ENCODE assay signal across 8 mouse cellular contexts in genomic region chr3:65528614-65529470, GRCm38 (mm10). TPM values are rescaled to one million over a fixed set of nuclear protein-coding genes. Genes with fewer than 3 reads are reported as not detected.
DNase-seq lines count a peak whose midpoint lies in the region; ATAC-seq and TF ChIP-seq lines count a peak whose summit lies in the region.

No protein-coding gene starts in this region.

- TF ChIP-seq CTCF in MEL (IDR thresholded peaks at IDR 0.05 in 2 of 3, conservative IDR thresholded peaks at IDR 0.05 in 1 of 3; ENCODE audit: control insufficient read depth in 1 of 3, insufficient read depth in 1 of 3, low read depth in 2 of 3, low read length in 3 of 3, poor library complexity in 1 of 3, severe bottlenecking in 1 of 3) = peak in 2 of 3 experiments; percentile 43 to 59; a peak in 4 of 6 replicates
- peak; percentile 47; the same call in 1 of the 2 replicates for TF ChIP-seq CTCF in cerebellum, adult 2 months (IDR thresholded peaks at IDR 0.05; ENCODE audit: borderline replicate concordance, insufficient read depth, low read depth, low read length)
- peak; percentile 69 for TF ChIP-seq CTCF in olfactory bulb, adult 2 months (IDR thresholded peaks at IDR 0.05; ENCODE audit: insufficient read depth, low read depth, low read length)

- peak; percentile 65 for DNase-seq in MEL (ENCODE audit: low read depth, low spot score)
- peak; percentile 71 to 77 for DNase-seq in cerebellum, adult 2 months
- DNase-seq in frontal cortex, adult 2 months (ENCODE audit: extremely low spot score in 1 of 2, low spot score in 1 of 2) = peak; percentile 9 to 31
- DNase-seq in hindbrain, embryonic 10.5 days (ENCODE audit: low spot score) = peak; percentile 82
- DNase-seq in layer of hippocampus, adult 9-10 months (ENCODE audit: low spot score) = peak; percentile 20
- peak; percentile 81 for DNase-seq in testis, postnatal 14 days (ENCODE audit: low spot score)

- H3K4me1 ChIP-seq in MEL (ENCODE audit: control insufficient read depth in 1 of 2, insufficient read depth in 2 of 2, low read length in 2 of 2) = no peaks in the 10 kb centered on the region; a peak in 2 of 4 replicates
- no peaks in the 10 kb centered on the region for H3K4me1 ChIP-seq in cerebellum, adult 2 months (ENCODE audit: control insufficient read depth, insufficient read depth, low read length)
- H3K4me1 ChIP-seq in hindbrain, embryonic 10.5 days (replicated peaks) = peaks cover 12% of the 10 kb centered on the region
- H3K4me1 ChIP-seq in lung, embryonic 15.5 days = peaks cover 5% of the 10 kb centered on the region; the same call in 1 of the 2 replicates
- H3K4me1 ChIP-seq in olfactory bulb, adult 2 months (ENCODE audit: control insufficient read depth, insufficient read depth, low read length) = no peaks in the 10 kb centered on the region

- H3K4me3 ChIP-seq in MEL (ENCODE audit: control insufficient read depth in 1 of 2, insufficient read depth in 1 of 2, low read depth in 2 of 2, low read length in 2 of 2) = peak overlapping the region; percentile 76 to 87
- H3K4me3 ChIP-seq in cerebellum, adult 2 months (replicated peaks; ENCODE audit: insufficient read depth, low read depth, low read length) = peak overlapping the region; percentile 70
- H3K4me3 ChIP-seq in hindbrain, embryonic 10.5 days = peak overlapping the region; percentile 91
- H3K4me3 ChIP-seq in lung, embryonic 15.5 days = peak overlapping the region; percentile 92
- peak overlapping the region; percentile 79 for H3K4me3 ChIP-seq in olfactory bulb, adult 2 months (ENCODE audit: insufficient read depth, low read depth, low read length)

- peaks cover 8% of the 10 kb centered on the region; the same call in 1 of the 2 replicates for H3K79me2 ChIP-seq in MEL (ENCODE audit: control insufficient read depth, insufficient read depth, low read length, poor library complexity)

- peak overlapping the region; percentile 63 for H3K27ac ChIP-seq in MEL (ENCODE audit: control insufficient read depth, low read depth, low read length)
- peak overlapping the region; percentile 81 for H3K27ac ChIP-seq in cerebellum, adult 2 months (ENCODE audit: insufficient read depth, low read length)
- peak overlapping the region; percentile 99 for H3K27ac ChIP-seq in hindbrain, embryonic 10.5 days
- H3K27ac ChIP-seq in lung, embryonic 15.5 days = peak overlapping the region; percentile 97
- H3K27ac ChIP-seq in olfactory bulb, adult 2 months (ENCODE audit: insufficient read depth, low read depth, low read length) = peak overlapping the region; percentile 84

- H3K27me3 ChIP-seq in MEL (ENCODE audit: control insufficient read depth in 1 of 2, insufficient read depth in 2 of 2, low read length in 2 of 2) = peaks cover 0 to 3% of the 10 kb centered on the region in 2 experiments; a peak in 2 of 4 replicates
- no peaks in the 10 kb centered on the region for H3K27me3 ChIP-seq in cerebellum, adult 2 months (ENCODE audit: control insufficient read depth, insufficient read depth, low read length)
- peaks cover 4% of the 10 kb centered on the region; the same call in 1 of the 2 replicates for H3K27me3 ChIP-seq in hindbrain, embryonic 10.5 days (ENCODE audit: insufficient read depth, poor library complexity, severe bottlenecking)
- no peaks in the 10 kb centered on the region for H3K27me3 ChIP-seq in lung, embryonic 15.5 days

- ATAC-seq in lung, embryonic 15.5 days (ENCODE audit: borderline replicate concordance, extremely low read depth, low FRiP score, low TSS enrichment) = peak; percentile 41

- peak overlapping the region; percentile 60 for H3K9ac ChIP-seq in MEL (ENCODE audit: control insufficient read depth, low read depth, low read length, poor library complexity, severe bottlenecking)
- peak overlapping the region; percentile 88 for H3K9ac ChIP-seq in lung, embryonic 15.5 days

- peak in 1 of 2 experiments; percentile 8; a peak in 1 of 4 replicates for TF ChIP-seq POLR2A in MEL (IDR thresholded peaks at IDR 0.05; ENCODE audit: control insufficient read depth in 1 of 2, insufficient read depth in 1 of 2, low read depth in 1 of 2, low read length in 2 of 2, poor library complexity in 1 of 2)
- no peak for TF ChIP-seq POLR2A in cerebellum, adult 2 months (IDR thresholded peaks at IDR 0.05; ENCODE audit: borderline replicate concordance, insufficient read depth, low read length)
- TF ChIP-seq POLR2A in olfactory bulb, adult 2 months (IDR thresholded peaks at IDR 0.05; ENCODE audit: insufficient read depth, low read depth, low read length) = no peak

- no peaks in the 10 kb centered on the region for H3K9me3 ChIP-seq in MEL (replicated peaks; ENCODE audit: insufficient read depth, low read length)
- no peaks in the 10 kb centered on the region for H3K9me3 ChIP-seq in hindbrain, embryonic 10.5 days
- H3K9me3 ChIP-seq in lung, embryonic 15.5 days = no peaks in the 10 kb centered on the region

- TF ChIP-seq EP300 in MEL (IDR thresholded peaks at IDR 0.05; ENCODE audit: low read depth in 1 of 2, low read length in 2 of 2) = no peak

- peak overlapping the region; percentile 74 for H3K4me2 ChIP-seq in lung, embryonic 15.5 days

- under 1% methylated on average over 97 of the region's 97 CpGs for WGBS in cerebellum, adult 2 months
- under 1% methylated on average over 97 of the region's 97 CpGs for WGBS in hindbrain, embryonic 10.5 days
- WGBS in lung, embryonic 15.5 days = under 1% methylated on average over 94 of the region's 97 CpGs
- whole genome bisulfite sequencing in olfactory bulb, adult 2 months = under 1% methylated on average over 96 of the region's 97 CpGs

- H3K36me3 ChIP-seq in MEL (ENCODE audit: control insufficient read depth in 1 of 2, insufficient read depth in 2 of 2, low read length in 2 of 2) = peaks cover 0 to 5% of the 10 kb centered on the region in 2 experiments; a peak in 3 of 4 replicates
- H3K36me3 ChIP-seq in hindbrain, embryonic 10.5 days = peaks cover 26% of the 10 kb centered on the region
- H3K36me3 ChIP-seq in lung, embryonic 15.5 days = peaks cover 6% of the 10 kb centered on the region

- no peak for TF ChIP-seq RAD21 in MEL (IDR thresholded peaks at IDR 0.05; ENCODE audit: low read depth, low read length)

TF ChIP-seq in MEL, 35 proteins besides CTCF, POLR2A, EP300 and RAD21:
- TF ChIP-seq SIN3A (IDR thresholded peaks at IDR 0.05; ENCODE audit: low read length) = no peak
- TF ChIP-seq HCFC1 (IDR thresholded peaks at IDR 0.05; ENCODE audit: low read depth, low read length) = 0 out of 2 replicates have a peak, but pooled peaks have one; percentile 12
- 0 out of 2 replicates have a peak, but pooled peaks have one; percentile 18 for TF ChIP-seq MAX (IDR thresholded peaks at IDR 0.05; ENCODE audit: low read length)
- TF ChIP-seq TCF12 (IDR thresholded peaks at IDR 0.05; ENCODE audit: low read depth, low read length) = 0 out of 2 replicates have a peak, but pooled peaks have one; percentile 7

RNA-seq across cellular contexts. Expression of gene Tiparp, which starts 0.6 kb away (rescaled TPM):
- 2.0 and 3.0 TPM in 2 replicates for total RNA-seq in MEL (2012; rRNA removed)
- polyA plus RNA-seq in MEL (2012; ENCODE audit: insufficient read depth in 1 of 2, insufficient read length in 2 of 2, low read depth in 1 of 2, low replicate concordance in 2 of 2, missing spikeins in 1 of 2) = 1 to 10 TPM in 1 of 2 experiments, not detected in 1; 3.3 TPM
- 7.9 and 8.3 TPM in 2 replicates for polyA plus RNA-seq in cerebellum, adult 2 months (2012; rRNA removed)
- polyA plus RNA-seq in frontal cortex, adult 2 months (2012; rRNA removed) = 8.9 and 11.7 TPM in 2 replicates
- 36.2 and 47.8 TPM in 2 replicates for polyA plus RNA-seq in hindbrain, embryonic 10.5 days (2016; fragmentation: Nextera tagmentation; extraction: Ambion mirVana)
- 40.1 and 43.1 TPM in 2 replicates for polyA plus RNA-seq in lung, embryonic 15.5 days (2015; fragmentation: Nextera tagmentation; extraction: Ambion mirVana)
- polyA plus RNA-seq in olfactory bulb, adult 2 months (2012; ENCODE audit: insufficient read depth, insufficient read length, low replicate concordance, missing spikeins) = not detected in 2 replicates

Comparison
In these comparisons a context has a peak if more than half of its experiments do, and no peak if none do; other contexts are left out.
1. Peak in every context shown above with its lines: DNase-seq, ATAC-seq, H3K4me3 ChIP-seq and H3K27ac ChIP-seq.
2. DNase-seq: peak in every context shown above with its lines; median percentile 82 in hindbrain, embryonic 10.5 days; 81 in testis, postnatal 14 days; 74 in cerebellum, adult 2 months; 65 in MEL; 20 in frontal cortex, adult 2 months; 20 in layer of hippocampus, adult 9-10 months.